Mouse (Mus musculus) olfactory bulb, adult 2 months (tissue): ENCODE measurements at regions not wholly inside any gene's neighbourhood (a gene's known extent, or its start where the extent isn't known, plus 50 kb on each side); places are given as distances from the start of the nearest gene placed in this dataset.

ENCODE experiments used
- H3K27ac ChIP-seq: fragments of 200-500 bp; 2 replicates; pipeline ENCODE4 v1.5.1; 2012; ENCODE audit warnings: low read depth, low read length; ENCODE audit not compliant: insufficient read depth
- H3K4me1 ChIP-seq: fragments of 200-500 bp; 2 replicates; pipeline ENCODE4 v1.6.1; 2012; ENCODE audit warnings: low read length; ENCODE audit not compliant: control insufficient read depth, insufficient read depth
- H3K4me3 ChIP-seq: fragments of 200-500 bp; 2 replicates; pipeline ENCODE4 v1.5.1; 2012; ENCODE audit warnings: mild to moderate bottlenecking, low read depth, low read length, moderate library complexity; ENCODE audit not compliant: insufficient read depth
- CTCF ChIP-seq: fragments of 200-500 bp; IDR thresholded peaks from 2 replicates; pipeline ENCODE4 v1.5.1; 2012; ENCODE audit warnings: low read depth, mild to moderate bottlenecking, low read length, moderate library complexity; ENCODE audit not compliant: insufficient read depth
- POLR2A ChIP-seq: fragments of 200-500 bp; IDR thresholded peaks from 2 replicates; pipeline ENCODE4 v1.6.1; 2012; ENCODE audit warnings: mild to moderate bottlenecking, low read depth, low read length, moderate library complexity; ENCODE audit not compliant: insufficient read depth
- WGBS: fragments of 180-500 bp; shearing (Covaris S2); methylation state at CpG from one replicate; pipeline ENCODE4 v1.1.7; 2018; 5-methylcytosine and 5-hydroxymethylcytosine counted together

DNA sequence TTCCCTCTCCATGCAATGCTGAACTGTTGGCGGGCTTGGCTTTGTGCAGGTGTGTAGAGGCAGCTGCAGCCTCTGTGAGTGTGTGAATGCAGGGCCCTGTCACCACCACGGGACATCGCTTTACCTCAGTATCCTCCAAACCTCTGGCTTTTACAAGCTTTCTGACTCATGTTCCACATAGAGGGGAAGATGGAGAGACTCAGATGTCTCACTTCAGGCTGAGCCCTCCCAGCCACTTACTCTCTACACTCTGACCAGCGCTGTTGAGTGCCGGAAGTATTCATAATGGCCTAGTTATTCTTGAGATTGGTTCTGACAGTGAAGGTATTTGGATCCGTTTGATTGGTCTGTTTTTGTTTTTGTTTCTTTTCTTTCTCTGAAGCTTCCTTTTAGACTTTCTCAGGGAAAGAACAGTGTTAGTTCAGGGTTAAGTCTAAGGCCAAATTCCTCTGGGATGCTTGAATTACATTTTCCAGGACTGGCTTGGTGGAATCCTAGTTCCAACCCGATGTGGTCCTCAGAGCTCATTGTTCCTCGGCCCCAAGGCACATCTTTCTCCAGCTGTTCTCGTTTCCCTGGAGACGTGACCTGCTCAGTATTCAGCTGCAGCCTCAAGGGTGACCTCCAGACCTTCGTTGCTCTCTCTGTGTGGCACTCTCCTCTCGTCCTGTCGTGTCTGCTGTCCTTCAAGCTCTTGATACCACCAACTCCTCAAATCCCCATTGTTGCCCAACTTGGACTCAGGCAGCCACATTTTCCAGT is 61.7 kb upstream of the Enpp6 start:
- WGBS = 53% methylated on average over 13 of the region's 13 CpGs
- peaks cover 7% of the 10 kb centered on the region; the same call in 1 of the 2 replicates for H3K4me1 ChIP-seq
- H3K27ac ChIP-seq = no peak overlapping the region
- TF ChIP-seq CTCF = no peak
- no peak for TF ChIP-seq POLR2A
- H3K4me3 ChIP-seq = no peak overlapping the region

DNA sequence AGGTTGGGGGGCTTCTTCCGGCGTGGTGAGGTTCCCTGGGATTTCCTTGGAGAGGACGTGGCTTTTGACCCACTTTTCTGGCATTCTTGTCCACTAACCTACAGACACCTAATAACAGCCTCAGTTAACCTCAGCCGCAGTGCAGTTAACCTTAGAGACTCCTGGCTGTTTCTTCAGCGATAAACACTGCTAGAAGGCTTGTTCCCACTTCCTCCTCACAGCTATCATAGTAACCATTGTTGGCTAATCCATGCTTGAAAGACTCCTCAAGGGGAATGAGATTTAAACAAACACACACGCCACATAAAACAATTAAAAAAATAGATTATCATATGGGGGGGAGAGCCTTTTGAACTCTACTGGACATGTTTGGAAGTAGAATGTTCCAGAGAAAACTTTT is 58.0 kb upstream of the Enpp6 start:
- H3K4me3 ChIP-seq = no peak overlapping the region
- TF ChIP-seq POLR2A = no peak
- no peak for TF ChIP-seq CTCF
- WGBS = 84% methylated on average over 6 of the region's 6 CpGs

DNA sequence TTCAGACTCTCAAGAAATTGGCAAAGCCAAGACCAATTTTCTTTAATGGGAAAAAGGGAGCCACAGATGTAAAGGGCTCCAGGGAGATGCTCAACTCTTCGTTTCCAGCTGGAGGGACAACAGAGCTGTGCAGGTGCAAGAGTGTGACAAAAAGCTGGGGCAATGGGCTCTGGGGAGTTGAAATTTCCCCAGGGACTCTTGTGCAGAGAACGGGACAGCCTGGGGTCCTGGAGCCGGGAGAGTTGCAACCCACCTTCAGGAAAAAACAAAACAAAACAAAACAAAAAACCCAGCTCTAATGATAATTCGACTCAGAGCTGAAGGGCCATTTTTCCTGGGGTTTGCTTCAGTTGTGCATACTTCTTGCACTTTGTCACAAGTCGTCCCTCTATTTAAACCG is 57.0 kb upstream of the Enpp6 start:
- WGBS = 71% methylated on average over 6 of the region's 6 CpGs
- no peak for TF ChIP-seq CTCF
- TF ChIP-seq POLR2A = no peak
- Histone ChIP-seq H3K4me1 (peaks cover 5% of the 10 kb centered on the region; the same call in 1 of the 2 replicates), H3K4me3 (no peak overlapping the region), H3K27ac (no peak overlapping the region)

More for the DNA sequence above, 58.0 kb upstream of the Enpp6 start:
- Histone ChIP-seq H3K27ac (no peak overlapping the region), H3K4me1 (peaks cover 7% of the 10 kb centered on the region; the same call in 1 of the 2 replicates)

DNA sequence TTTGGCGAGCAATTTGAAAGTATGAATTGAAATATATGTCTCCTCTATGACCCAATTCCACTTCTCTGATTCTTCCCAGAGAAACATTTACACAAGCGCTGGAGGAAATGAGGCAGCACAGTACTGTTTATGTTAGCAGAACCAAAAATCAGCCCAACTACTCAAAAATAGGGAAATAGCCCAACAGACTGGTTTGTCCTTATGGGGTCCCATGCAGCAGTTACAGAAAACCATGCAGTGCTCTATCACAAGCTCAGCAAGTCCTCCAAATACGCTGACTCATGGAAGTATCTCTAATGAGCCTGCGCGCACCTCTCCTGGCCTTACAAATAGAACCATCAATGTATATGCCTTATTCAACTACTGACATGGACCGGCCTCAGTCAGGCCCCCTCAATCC is 55.4 kb upstream of the Enpp6 start:
- TF ChIP-seq POLR2A (no peak), CTCF (no peak)
- H3K27ac ChIP-seq = no peak overlapping the region

DNA sequence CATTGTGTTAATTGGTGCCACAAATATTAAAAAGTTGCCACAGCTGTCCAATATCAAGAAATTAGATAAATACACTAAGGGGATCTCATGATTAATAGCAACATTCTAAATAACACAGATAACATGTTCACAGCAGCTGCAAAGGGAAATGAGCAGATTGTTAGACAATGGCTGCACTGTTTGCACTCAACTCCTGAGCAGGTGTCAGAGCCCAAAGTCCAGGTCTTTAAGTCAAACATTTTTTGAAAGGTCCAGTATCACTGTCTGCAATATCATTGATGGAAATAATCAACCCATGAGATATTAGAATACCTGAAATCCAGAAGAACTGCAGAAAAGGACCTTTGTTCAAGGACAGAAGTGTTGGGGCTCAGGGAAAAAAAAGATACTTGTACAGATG is 53.4 kb upstream of the Enpp6 start:
- no peak overlapping the region for H3K27ac ChIP-seq
- TF ChIP-seq CTCF = no peak
- no peak for TF ChIP-seq POLR2A
- H3K4me1 ChIP-seq = peaks cover 7% of the 10 kb centered on the region
- H3K4me3 ChIP-seq = no peak overlapping the region

More for the DNA sequence above, 55.4 kb upstream of the Enpp6 start:
- WGBS = 94% methylated on average over 6 of the region's 6 CpGs
- peaks cover 6% of the 10 kb centered on the region for H3K4me1 ChIP-seq
- H3K4me3 ChIP-seq = no peak overlapping the region

DNA sequence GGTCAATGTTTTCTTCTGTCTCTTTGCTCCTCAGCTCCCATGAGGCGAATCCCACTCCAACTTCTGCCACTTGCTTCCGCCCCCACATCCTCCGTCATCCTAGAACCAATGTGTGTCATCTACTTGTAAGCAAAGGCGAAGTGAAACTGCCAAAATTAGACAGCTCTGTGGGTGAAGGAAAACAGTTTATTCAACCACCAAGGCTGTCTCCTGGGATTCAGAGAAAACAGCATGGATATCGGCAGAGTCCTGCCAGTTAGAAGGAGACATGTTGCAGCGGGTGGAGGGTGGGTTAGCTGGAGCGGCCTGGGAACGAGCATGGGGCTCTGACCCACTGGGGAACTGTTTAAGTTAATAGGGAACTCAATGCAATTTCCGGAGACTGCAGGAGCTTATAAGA is 52.4 kb upstream of the Enpp6 start:
- Histone ChIP-seq H3K4me3 (no peak overlapping the region), H3K4me1 (peaks cover 7% of the 10 kb centered on the region), H3K27ac (no peak overlapping the region)
- 79% methylated on average over 9 of the region's 9 CpGs for WGBS
- TF ChIP-seq POLR2A (no peak), CTCF (no peak)

DNA sequence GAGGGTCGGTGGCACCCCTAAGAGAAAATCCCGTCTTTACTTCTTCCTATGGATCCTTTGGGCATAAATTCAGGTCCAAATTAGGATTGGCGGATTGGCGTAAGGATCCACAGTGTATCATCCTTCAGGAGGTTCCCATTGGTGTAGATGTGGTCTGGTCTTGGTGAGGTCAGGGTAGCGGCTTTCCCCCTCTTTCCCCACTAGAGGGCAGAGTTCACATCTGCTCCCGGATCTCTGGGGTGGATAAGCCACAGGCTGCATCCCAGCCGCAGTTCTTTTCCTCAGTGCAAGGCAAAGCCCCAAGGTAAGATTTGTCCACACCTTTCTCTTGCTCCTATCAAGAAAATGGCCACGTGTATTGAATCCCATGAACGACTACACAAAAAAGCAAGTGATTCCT is 51.8 kb upstream of the Enpp6 start:
- peaks cover 5% of the 10 kb centered on the region; the same call in 1 of the 2 replicates for H3K4me1 ChIP-seq
- H3K4me3 ChIP-seq = no peak overlapping the region
- 33% methylated on average over 9 of the region's 9 CpGs for WGBS
- no peak overlapping the region for H3K27ac ChIP-seq
- peak; percentile 47; the same call in 1 of the 2 replicates for TF ChIP-seq CTCF
- TF ChIP-seq POLR2A = no peak

DNA sequence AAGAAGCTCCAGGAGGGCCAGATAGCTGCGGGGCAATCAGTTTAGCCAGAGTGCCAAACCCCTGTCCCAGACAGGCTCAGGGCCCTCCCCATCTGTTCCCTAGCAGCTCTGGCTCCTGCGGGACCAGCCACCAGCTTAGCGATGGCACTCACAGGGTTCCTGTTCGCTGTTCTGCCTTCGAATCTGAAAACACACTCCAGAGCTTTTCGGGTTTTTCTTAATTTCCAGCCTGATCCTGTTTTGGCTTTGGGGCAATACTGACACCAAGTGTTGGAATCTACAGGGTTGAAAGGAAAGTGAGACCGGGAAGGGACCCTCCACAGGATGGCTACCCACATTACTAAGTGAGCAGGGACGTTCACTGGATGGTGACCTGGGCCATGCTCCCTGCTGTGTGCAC is 50.6 kb upstream of the Enpp6 start:
- no peak overlapping the region for H3K27ac ChIP-seq
- H3K4me3 ChIP-seq = no peak overlapping the region
- peaks cover 5% of the 10 kb centered on the region; the same call in 1 of the 2 replicates for H3K4me1 ChIP-seq
- 18% methylated on average over 8 of the region's 8 CpGs for WGBS
- TF ChIP-seq POLR2A = no peak
- no peak for TF ChIP-seq CTCF
